Mouse (Mus musculus) cerebellum, postnatal 10 days (tissue): ENCODE data around the gene Shmt2.

ENCODE experiments used
- DNase-seq, 2 experiments: peaks; one replicate each; pipeline ENCODE4 v3.0.0; 2021; ENCODE audit warnings: mixed read lengths in 2 of 2

Gene Shmt2

DNA sequence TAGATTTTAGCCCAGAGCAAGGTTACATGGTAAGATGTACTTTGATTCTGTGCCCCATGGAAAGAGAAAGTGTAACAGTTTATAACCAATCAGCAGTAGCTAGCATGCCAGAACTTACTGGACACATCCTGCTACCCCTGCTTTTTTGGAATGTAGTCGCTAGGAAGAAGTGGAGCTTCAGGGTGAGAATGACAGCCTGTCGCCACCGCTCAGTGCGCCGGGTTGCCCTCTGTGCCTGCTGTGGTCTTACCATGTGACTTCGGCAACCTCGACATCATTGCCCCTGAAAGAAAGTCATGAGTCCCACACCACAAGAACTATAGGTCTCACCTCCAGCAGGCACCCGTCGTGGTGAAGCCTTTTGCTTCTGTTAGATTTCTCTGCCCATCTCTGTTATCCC is 49.5 kb downstream of the Shmt2 start:
- DNase-seq, result no peak

GRCm38 (mm10) chr10:127471281-127471988 is 50.8 kb downstream of the Shmt2 start:
- DNase-seq, result no peak
